Mouse (Mus musculus) erythroblast, embryonic 14.5 days (primary cell): ENCODE results near the gene Aplf.

ENCODE experiments used
- GATA1 ChIP-seq: IDR thresholded peaks from 2 replicates; pipeline ENCODE4 v1.6.1; 2012; ENCODE audit warnings: low read length, inconsistent platforms, mixed read lengths
- TAL1 ChIP-seq: IDR thresholded peaks from 3 replicates; pipeline ENCODE4 v1.6.1; 2012; ENCODE audit warnings: low read length, inconsistent platforms, mixed read lengths

DNA sequence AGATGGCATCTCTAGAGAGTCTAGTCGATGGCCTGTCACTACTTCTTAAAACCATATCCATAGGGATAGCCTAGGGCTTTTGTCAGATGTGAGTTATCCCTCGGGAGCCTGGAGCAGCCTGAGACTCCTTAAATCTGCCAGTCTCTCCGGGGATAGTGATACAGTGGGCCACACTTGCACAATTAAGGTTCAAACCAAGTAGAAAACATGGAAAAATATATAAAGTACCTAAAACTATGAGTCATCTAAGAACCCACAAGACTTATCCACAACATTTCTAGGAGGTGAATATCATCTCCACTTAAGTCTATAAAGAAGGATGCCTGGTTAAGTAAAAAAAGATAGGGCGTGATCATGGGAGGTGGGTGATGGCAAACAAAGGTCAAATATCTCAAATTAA, 40.3 kb upstream of the Aplf start:
- TF ChIP-seq GATA1 (no peak), TAL1 (no peak)
